Mouse (Mus musculus): ENCODE results near the gene Foxl2. TPM values are rescaled to one million over a fixed set of nuclear protein-coding genes. Genes with fewer than 3 reads are reported as not detected.

The Foxl2 gene
- 0.49 and 0.55 TPM in 2 replicates for polyA plus RNA-seq (2015; fragmentation: Nextera tagmentation; extraction: Ambion mirVana)

DNA sequence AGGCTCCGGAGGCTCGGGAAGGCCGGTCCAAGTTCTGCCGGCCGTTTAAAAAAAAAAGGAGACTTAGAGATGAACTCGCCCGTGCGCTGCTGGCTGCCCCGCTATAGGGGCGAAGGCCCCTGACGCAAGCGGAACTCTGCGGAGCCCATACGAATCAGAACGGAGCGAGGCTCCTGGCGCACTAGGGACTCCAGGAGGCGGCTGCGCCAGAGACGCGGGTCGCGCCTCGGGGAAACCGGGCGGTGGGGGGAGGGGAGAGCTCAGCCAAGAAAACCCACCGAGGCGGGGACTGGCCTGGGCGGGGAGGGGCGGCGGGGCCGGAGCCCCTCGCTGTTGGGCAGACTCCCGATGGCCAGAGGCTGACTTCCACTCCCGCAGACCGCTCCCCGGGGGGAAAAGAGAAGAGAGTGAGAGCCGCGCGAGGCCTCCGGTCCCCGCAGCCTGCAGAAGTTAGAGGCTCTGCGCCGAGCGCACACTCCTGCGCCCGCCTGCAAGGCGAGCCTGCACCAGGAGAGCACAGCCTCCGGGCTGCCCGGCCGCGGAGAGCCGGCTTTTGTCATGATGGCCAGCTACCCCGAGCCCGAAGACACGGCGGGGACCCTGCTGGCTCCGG, at the start of gene Foxl2:
Gene Foxl2, plus strand, starts transcription at position 186 of the 613 bp plus-strand sequence.
- H3K27me3 ChIP-seq (replicated peaks): peaks cover 85% of the 10 kb centered on the region
- H3K4me3 ChIP-seq (replicated peaks): peak within 1 kb of the TSS; percentile 34

DNA sequence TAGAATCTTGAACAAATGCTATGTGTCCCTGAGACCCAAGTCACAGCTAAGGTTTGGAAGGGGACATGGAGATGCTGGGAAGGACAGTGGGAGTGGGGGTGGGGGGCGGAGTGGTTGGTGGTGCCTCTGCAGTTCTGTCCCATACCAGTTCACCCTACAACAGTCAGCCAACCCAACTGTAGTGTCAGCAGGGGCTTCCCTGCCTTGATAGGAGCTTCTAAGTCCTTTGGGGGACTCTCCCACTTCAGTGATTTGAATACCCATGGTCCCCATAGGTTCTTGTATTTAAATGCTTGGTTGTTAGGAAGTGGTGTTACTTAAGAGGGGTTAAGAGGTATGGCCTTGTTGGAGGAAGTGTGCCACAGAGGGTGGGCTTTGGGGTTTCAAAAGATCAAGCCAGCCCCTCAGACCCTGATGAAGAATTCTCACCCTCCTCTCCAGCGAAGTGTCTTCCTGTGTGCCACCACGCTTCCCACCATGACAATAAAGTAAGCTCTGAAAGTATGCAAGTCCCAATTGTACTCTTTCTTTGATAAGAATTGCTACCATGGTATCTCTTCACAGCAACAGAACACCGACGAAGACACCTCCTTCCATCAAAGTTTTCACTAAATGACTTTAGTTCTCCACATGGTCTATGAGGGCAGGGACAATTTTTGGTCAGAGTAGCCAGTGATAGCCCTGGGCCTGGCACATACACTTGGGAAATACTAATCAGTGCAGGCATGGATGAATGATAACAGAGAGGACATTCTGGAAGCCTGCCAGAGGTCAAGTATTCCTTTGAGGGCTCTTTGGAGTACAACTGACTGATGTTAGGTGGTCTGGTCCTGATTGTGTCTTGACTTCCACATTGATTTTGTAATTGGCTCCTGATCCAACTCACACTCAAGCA, 34.2 kb upstream of the Foxl2 start:
- ATAC-seq (ENCODE audit: low FRiP score): no peak
- Histone ChIP-seq H3K36me3 (no peaks in the 10 kb centered on the region), H3K4me3 (replicated peaks) (no peak overlapping the region), H3K9ac (replicated peaks) (no peak overlapping the region), H3K9me3 (replicated peaks) (no peaks in the 10 kb centered on the region), H3K27ac (replicated peaks) (no peak overlapping the region), H3K4me1 (no peaks in the 10 kb centered on the region), H3K4me2 (no peak overlapping the region), H3K27me3 (replicated peaks) (no peaks in the 10 kb centered on the region)
- 92% methylated on average over 5 of the region's 5 CpGs for WGBS

More for the DNA sequence above, at the start of gene Foxl2:
- Histone ChIP-seq H3K4me1 (peaks cover 36% of the 10 kb centered on the region), H3K9me3 (replicated peaks) (no peaks in the 10 kb centered on the region), H3K36me3 (no peaks in the 10 kb centered on the region), H3K27ac (replicated peaks) (peak within 1 kb of the TSS; percentile 51; the same call in 1 of the 2 replicates), H3K4me2 (peak within 1 kb of the TSS; percentile 54), H3K9ac (replicated peaks) (no peak within 1 kb of the TSS)
- no peak; the same call in 1 of the 2 replicates for ATAC-seq (ENCODE audit: low FRiP score)
- WGBS: under 1% methylated on average over 55 of the region's 58 CpGs

DNA sequence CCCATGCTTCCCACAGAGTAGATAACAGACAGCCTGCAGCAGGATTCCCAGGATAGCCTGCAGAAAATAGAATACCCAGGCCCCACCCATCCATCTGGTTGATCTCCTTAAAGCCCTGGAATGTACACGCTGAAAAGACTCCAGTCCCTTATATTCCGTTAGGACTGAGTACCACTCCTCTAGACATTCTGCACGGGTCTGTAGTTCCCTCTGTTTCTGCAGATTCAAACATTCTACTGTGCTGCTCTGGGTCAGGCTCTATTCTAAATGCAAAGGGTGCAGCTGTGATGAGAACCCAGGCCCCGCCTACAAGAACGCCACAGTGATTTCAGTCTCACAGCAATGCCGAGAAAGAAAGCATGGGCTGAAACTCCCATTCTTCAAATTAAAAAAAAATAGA, 32.0 kb upstream of the Foxl2 start:
- Histone ChIP-seq H3K27ac (replicated peaks) (no peak overlapping the region), H3K9ac (replicated peaks) (no peak overlapping the region), H3K4me3 (replicated peaks) (no peak overlapping the region), H3K27me3 (replicated peaks) (no peaks in the 10 kb centered on the region), H3K36me3 (no peaks in the 10 kb centered on the region), H3K9me3 (replicated peaks) (no peaks in the 10 kb centered on the region), H3K4me1 (no peaks in the 10 kb centered on the region), H3K4me2 (no peak overlapping the region)
- ATAC-seq (ENCODE audit: low FRiP score): no peak
- WGBS: 46% methylated on average over 6 of the region's 6 CpGs

DNA sequence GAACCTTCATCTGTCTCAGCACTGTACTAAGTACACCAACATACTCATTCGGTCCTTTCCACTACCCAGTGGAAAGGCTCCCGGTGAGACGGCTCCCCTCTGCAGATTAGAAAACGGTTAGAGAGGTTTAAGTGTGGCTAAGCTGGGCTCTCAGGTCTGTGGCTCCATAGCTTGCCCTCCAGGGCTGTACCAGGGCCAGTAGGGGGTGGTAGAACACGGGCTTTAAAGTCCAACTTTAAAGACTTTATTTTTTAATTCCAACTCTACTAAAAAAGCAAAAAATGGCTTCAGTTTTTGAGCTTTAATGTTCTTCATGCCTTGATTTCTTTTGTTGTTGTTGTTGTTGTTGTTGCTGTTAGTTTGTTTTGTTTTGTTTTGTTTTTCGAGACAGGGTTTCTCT, 30.9 kb upstream of the Foxl2 start:
- Histone ChIP-seq H3K36me3 (no peaks in the 10 kb centered on the region), H3K9ac (replicated peaks) (no peak overlapping the region), H3K4me3 (replicated peaks) (no peak overlapping the region), H3K27me3 (replicated peaks) (no peaks in the 10 kb centered on the region), H3K27ac (replicated peaks) (no peak overlapping the region), H3K4me1 (no peaks in the 10 kb centered on the region), H3K4me2 (no peak overlapping the region), H3K9me3 (replicated peaks) (no peaks in the 10 kb centered on the region)
- WGBS: 73% methylated on average over 6 of the region's 6 CpGs
- no peak for ATAC-seq (ENCODE audit: low FRiP score)

DNA sequence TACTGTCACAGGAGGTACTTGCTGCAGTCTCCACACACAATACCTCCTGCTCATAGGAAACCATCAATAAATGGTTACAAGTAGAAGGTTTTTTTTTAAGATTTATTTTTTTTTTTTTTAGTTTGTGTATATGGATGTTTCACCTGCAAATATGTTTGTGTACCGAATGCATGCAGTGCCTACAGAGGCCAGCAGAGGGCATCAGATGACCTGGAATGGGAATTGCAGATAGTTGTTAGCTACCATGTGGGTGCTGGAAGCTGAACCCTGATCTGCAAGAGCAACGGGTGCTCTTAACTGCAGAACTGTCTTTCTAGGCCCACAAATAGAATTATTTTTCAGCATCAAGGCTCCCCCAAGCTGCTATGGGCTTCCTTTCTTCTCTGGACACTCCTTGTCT, 25.6 kb upstream of the Foxl2 start:
- H3K27me3 ChIP-seq (replicated peaks): no peaks in the 10 kb centered on the region
- H3K4me3 ChIP-seq (replicated peaks): no peak overlapping the region
- no peaks in the 10 kb centered on the region for H3K36me3 ChIP-seq
- H3K9me3 ChIP-seq (replicated peaks): no peaks in the 10 kb centered on the region
- no peak for ATAC-seq (ENCODE audit: low FRiP score)
- no peak overlapping the region for H3K27ac ChIP-seq (replicated peaks)
- H3K9ac ChIP-seq (replicated peaks): no peak overlapping the region
- WGBS: 88% methylated on average over 2 of the region's 2 CpGs
- no peaks in the 10 kb centered on the region for H3K4me1 ChIP-seq
- H3K4me2 ChIP-seq: no peak overlapping the region

DNA sequence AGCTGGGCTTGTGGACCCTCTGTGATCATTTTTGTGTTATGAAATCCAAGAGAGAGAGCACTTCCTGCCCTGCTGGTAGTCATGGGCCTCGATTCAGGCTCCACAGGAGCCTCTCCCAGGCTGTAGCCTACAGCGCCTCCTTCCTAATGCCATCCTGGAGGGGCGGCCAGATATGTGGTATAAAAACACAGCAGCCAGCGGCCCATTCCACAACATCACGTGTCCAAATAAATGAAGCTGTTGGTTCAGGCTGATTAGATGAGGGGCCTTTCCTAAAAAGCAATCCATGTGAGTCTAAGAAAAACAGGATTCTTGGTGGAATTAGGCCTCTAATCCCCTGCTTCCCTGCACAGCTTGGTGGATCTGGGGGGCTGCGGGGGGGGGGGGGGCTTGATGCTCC, 22.2 kb upstream of the Foxl2 start:
- Histone ChIP-seq H3K4me2 (no peak overlapping the region), H3K9me3 (replicated peaks) (no peaks in the 10 kb centered on the region), H3K4me1 (no peaks in the 10 kb centered on the region), H3K9ac (replicated peaks) (no peak overlapping the region), H3K27ac (replicated peaks) (no peak overlapping the region), H3K27me3 (replicated peaks) (0 out of 2 replicates have a peak, but pooled peaks cover 4% of the 10 kb centered on the region), H3K36me3 (no peaks in the 10 kb centered on the region), H3K4me3 (replicated peaks) (no peak overlapping the region)
- 47% methylated on average over 6 of the region's 6 CpGs for WGBS
- ATAC-seq (ENCODE audit: low FRiP score): no peak

DNA sequence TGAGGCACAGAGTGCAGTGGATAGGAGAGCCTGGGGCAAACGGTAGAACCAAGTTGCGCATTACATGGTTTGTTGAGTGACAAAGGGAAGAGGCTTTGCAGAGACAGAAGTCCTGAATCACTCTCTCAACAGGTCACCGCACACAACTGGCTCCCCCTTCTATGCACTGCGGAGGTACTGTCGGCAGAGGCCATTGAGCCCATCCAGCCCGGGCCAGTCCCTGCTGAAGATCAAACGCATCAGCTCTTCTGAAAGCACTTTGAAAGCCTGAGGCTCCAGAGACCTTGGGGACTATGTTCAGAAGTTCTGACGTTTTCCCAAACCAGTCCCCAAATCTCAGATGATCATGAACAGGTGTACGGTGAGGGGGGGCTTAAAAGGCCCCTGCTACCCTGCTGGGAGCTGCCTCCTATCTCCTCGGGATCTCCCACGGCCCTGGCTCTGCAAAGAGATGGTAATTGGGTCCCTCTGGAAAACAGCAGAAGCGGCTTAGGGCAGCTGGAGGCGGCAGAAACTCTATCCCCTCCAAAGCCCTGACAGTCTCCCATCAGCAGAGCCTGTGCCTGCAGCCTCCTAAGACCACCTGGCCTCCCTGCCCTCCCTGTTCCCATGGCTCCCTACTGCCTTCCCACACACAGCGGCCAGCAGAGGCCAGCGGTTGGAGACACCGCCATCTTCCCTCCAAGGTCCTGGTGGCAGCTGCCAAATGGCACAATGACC, 19.7 kb upstream of the Foxl2 start:
- Histone ChIP-seq H3K4me2 (no peak overlapping the region), H3K27ac (replicated peaks) (no peak overlapping the region), H3K9me3 (replicated peaks) (no peaks in the 10 kb centered on the region), H3K4me3 (replicated peaks) (no peak overlapping the region), H3K27me3 (replicated peaks) (0 out of 2 replicates have a peak, but pooled peaks cover 4% of the 10 kb centered on the region), H3K4me1 (no peaks in the 10 kb centered on the region), H3K36me3 (no peaks in the 10 kb centered on the region), H3K9ac (replicated peaks) (no peak overlapping the region)
- WGBS: 28% methylated on average over 16 of the region's 16 CpGs
- ATAC-seq (ENCODE audit: low FRiP score): no peak

DNA sequence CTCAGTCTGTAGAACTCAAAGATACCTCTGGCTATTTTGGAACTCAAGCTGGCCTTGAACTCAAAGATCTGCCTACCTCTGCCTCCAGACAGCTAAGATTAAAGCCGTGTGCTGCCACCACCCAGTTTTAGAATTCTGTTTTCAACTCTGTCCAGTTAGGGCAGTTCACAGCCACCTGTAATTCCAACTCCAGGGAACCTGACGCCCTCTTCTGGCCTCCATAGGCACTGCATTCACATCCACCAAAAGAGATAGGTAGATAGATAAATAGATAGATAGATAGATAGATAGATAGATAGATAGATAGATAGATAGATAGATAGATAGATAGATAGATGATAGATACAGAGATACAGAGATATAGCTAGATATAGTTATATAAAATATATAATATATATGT, 15.8 kb upstream of the Foxl2 start:
- Histone ChIP-seq H3K36me3 (no peaks in the 10 kb centered on the region), H3K9me3 (replicated peaks) (no peaks in the 10 kb centered on the region), H3K4me2 (no peak overlapping the region), H3K27ac (replicated peaks) (no peak overlapping the region), H3K27me3 (replicated peaks) (0 out of 2 replicates have a peak, but pooled peaks cover 4% of the 10 kb centered on the region), H3K9ac (replicated peaks) (no peak overlapping the region), H3K4me1 (no peaks in the 10 kb centered on the region), H3K4me3 (replicated peaks) (no peak overlapping the region)
- WGBS: 32% methylated on average over 2 of the region's 2 CpGs
- ATAC-seq (ENCODE audit: low FRiP score): no peak

DNA sequence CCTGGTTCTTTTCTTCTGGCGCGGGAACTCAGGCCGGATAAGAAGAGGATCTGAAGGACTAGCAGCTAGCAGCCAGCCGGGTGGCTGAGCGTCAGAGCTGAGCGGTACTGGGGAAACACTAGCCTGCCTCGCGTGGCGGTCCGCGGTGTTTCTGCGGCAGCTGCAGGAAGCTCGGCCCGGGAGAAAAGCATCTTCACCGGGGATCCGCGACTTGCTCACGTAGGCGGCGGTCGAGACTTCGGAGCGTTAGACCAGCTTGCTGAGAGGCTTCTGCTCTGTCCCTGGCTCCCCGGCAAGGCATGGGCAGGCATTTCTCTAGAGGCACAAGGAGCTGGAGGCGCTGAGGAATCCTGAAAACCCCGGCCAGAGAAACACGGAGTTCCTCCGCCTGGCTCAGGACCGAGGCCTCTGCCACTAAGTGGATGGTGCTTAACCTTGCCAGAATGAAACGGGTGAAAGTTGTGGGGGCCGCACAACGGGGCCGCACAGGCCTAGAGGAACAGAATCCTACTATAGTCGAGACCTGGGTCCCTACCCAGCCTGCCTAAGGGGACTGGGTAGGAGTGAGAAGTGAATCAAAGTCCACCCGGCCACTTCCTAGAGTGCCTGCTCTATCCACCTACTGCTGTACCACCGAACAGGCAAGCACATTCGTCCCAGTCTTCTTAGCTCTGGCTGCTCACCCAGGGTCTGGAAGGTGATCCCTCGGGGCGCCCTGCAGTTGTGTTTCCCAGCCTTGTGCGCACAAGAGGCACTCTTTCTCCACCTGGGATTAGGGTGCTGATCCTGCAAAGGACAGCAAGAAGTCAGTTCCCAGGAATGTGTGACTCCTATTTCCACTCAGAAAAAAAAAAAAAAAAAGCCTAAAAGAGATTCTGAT, 2.7 kb upstream of the Foxl2 start:
- WGBS: under 1% methylated on average over 40 of the region's 40 CpGs
- peaks cover 75% of the 10 kb centered on the region for H3K27me3 ChIP-seq (replicated peaks)
- no peaks in the 10 kb centered on the region for H3K9me3 ChIP-seq (replicated peaks)
- no peak overlapping the region for H3K27ac ChIP-seq (replicated peaks)
- H3K4me3 ChIP-seq (replicated peaks): no peak overlapping the region
- peaks cover 36% of the 10 kb centered on the region for H3K4me1 ChIP-seq
- no peak overlapping the region for H3K9ac ChIP-seq (replicated peaks)
- peak overlapping the region; percentile 44 for H3K4me2 ChIP-seq
- no peaks in the 10 kb centered on the region for H3K36me3 ChIP-seq
- ATAC-seq (ENCODE audit: low FRiP score): peak; percentile 60

DNA sequence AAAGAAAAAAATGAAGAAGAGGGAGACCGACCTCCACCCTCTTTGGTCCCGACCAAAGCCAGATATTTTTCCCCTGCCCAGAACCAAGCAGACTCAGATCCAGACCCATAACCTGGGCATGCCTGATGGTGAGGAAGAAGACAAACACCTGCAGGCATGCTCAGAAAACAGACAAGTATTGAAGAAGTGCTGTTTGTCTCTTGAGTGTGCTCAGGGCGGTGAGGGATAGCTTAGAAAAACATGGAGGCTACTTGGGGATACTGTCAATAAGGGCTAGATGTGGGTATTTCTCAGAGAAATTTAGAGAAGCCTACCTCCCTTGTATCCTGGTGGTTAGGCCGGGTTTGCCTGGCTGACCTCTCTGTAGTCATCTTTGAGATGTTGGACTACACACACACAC, 1.8 kb upstream of the Foxl2 start:
- no peaks in the 10 kb centered on the region for H3K36me3 ChIP-seq

DNA sequence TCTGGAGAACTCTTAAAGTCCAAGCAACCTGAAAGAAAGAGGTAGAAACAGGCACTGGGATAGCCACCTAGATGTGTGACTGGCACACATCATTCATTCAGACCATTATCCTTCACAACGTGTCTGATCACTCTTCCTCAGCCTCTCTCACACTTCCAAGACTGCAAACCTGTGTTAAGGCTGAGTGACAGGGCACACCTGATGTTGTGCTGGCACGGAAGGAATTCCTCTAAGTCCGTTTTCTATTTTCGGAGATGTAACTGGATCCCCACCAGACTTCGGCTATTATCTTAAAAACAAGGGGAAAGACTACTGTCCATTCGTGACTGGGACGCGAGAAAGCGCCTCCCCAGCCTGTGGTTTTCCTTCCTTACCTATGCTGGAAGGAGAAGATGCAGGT, 1.3 kb upstream of the Foxl2 start:
- H3K4me2 ChIP-seq: no peak overlapping the region
- no peak overlapping the region for H3K4me3 ChIP-seq (replicated peaks)
- no peaks in the 10 kb centered on the region for H3K36me3 ChIP-seq
- peaks cover 79% of the 10 kb centered on the region for H3K27me3 ChIP-seq (replicated peaks)
- 4% methylated on average over 9 of the region's 9 CpGs for WGBS
- peaks cover 36% of the 10 kb centered on the region for H3K4me1 ChIP-seq
- no peak overlapping the region for H3K9ac ChIP-seq (replicated peaks)
- no peak overlapping the region for H3K27ac ChIP-seq (replicated peaks)
- H3K9me3 ChIP-seq (replicated peaks): no peaks in the 10 kb centered on the region
- no peak for ATAC-seq (ENCODE audit: low FRiP score)

More for the DNA sequence above, 1.8 kb upstream of the Foxl2 start:
- ATAC-seq (ENCODE audit: low FRiP score): no peak
- Histone ChIP-seq H3K27ac (replicated peaks) (no peak overlapping the region), H3K9ac (replicated peaks) (no peak overlapping the region), H3K9me3 (replicated peaks) (no peaks in the 10 kb centered on the region), H3K4me2 (no peak overlapping the region), H3K4me3 (replicated peaks) (no peak overlapping the region), H3K27me3 (replicated peaks) (peaks cover 79% of the 10 kb centered on the region), H3K4me1 (peaks cover 36% of the 10 kb centered on the region)
- 3% methylated on average over 4 of the region's 4 CpGs for WGBS

Measured in neural tube, embryonic 15.5 days (tissue).